Mouse (Mus musculus) hindbrain, embryonic 14.5 days (tissue): ENCODE results near the gene Btbd17. TPM values are rescaled to one million over a fixed set of nuclear protein-coding genes. Genes with fewer than 3 reads are reported as not detected.
A peak's percentile ranks its signal among the peaks of the same experiment; 100 is the strongest.

Source experiments
- ATAC-seq: fragments of 200-750 bp; cut with Nextera tagmentation; 2 replicates; pipeline ENCODE4 v1.8.0; 2017; ENCODE audit warnings: moderate number of reproducible peaks, mild to moderate bottlenecking, moderate TSS enrichment, moderate library complexity; ENCODE audit not compliant: low FRiP score
- DNase-seq: peaks from one replicate; pipeline ENCODE4 v3.0.0-alpha.2; 2015; ENCODE audit warnings: low spot score
- H3K27ac ChIP-seq: fragments of 300-500 bp; sonication (generic); 2 replicates; pipeline ENCODE4 v1.5.1; 2014; ENCODE audit warnings: mild to moderate bottlenecking, moderate library complexity
- H3K27me3 ChIP-seq: fragments of 300-500 bp; sonication (generic); 2 replicates; pipeline ENCODE4 v1.6.1; 2014; ENCODE audit warnings: mild to moderate bottlenecking, low read length, mixed read lengths; ENCODE audit not compliant: control insufficient read depth, insufficient read depth
- H3K36me3 ChIP-seq: fragments of 300-500 bp; sonication (generic); replicated peaks from 2 replicates; pipeline ENCODE4 v1.6.1; 2014; ENCODE audit not compliant: control insufficient read depth, insufficient read depth
- H3K4me1 ChIP-seq: fragments of 300-500 bp; sonication (generic); replicated peaks from 2 replicates; pipeline ENCODE4 v1.6.1; 2014; ENCODE audit warnings: antibody characterized with exemption, low read length, mixed read lengths; ENCODE audit not compliant: control insufficient read depth, insufficient read depth
- H3K4me2 ChIP-seq: fragments of 300-500 bp; sonication (generic); replicated peaks from 2 replicates; pipeline ENCODE4 v1.6.1; 2014; ENCODE audit warnings: mild to moderate bottlenecking, moderate library complexity
- H3K4me3 ChIP-seq: fragments of 300-500 bp; sonication (generic); replicated peaks from 2 replicates; pipeline ENCODE4 v1.5.1; 2014; ENCODE audit warnings: mild to moderate bottlenecking, low read length
- H3K9ac ChIP-seq: fragments of 300-500 bp; sonication (generic); 2 replicates; pipeline ENCODE4 v1.6.1; 2014
- H3K9me3 ChIP-seq: fragments of 300-500 bp; sonication (generic); 2 replicates; pipeline ENCODE4 v1.6.1; 2016; ENCODE audit warnings: low read length; ENCODE audit not compliant: control insufficient read depth
- WGBS: fragments of 180-500 bp; shearing (Covaris S2); extraction: QIAGEN DNeasy Blood & Tissue Kit; methylation state at CpG from one replicate; pipeline ENCODE4 v1.1.7; 2014; 5-methylcytosine and 5-hydroxymethylcytosine counted together
- polyA plus RNA-seq: library from polyadenylated mRNA; unstranded; fragments of >200 nt; fragmentation: Nextera tagmentation; extraction: Ambion mirVana; gene quantifications from 2 replicates; pipeline ENCODE4 v1.2.1, GENCODE M21; 2014

Btbd17 gene
- polyA plus RNA-seq, 1 experiment from 2014 or later = 20.0 TPM

DNA sequence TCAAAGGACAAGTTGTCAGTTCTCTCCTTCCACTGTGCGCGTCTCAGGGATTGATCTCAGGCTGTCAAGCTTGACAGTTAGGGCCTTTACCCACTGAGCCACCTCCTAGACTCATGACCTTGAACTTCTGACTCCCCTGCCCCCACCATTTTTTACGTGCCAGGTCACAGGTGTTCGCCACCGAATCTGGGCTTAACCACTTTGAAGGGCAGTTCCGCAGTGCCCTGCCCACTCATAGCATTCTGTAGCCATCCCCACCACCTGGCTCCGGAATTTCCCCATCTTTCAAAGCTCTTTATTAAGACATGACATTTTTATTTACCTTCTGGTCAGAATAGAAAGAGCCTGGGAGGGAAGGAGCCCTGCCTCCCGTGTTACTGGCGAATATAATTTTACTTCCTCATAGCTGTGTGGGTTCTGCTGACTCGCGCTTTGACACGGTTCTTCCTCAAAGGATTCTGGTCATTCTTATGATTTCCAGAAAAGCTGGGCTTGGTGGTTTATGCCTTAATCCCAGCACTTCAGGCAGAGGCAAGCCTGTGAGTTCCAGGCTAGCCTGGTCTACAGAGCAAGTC is 48.1 kb downstream of the Btbd17 start:
- no peak overlapping the region for H3K27ac ChIP-seq
- H3K9ac ChIP-seq = no peak overlapping the region
- H3K4me1 ChIP-seq = no peaks in the 10 kb centered on the region
- WGBS = 83% methylated on average over 12 of the region's 12 CpGs
- ATAC-seq (no peak), DNase-seq (no peak)
- no peak overlapping the region for H3K4me3 ChIP-seq
- H3K27me3 ChIP-seq = no peaks in the 10 kb centered on the region
- no peaks in the 10 kb centered on the region for H3K9me3 ChIP-seq
- no peak overlapping the region for H3K4me2 ChIP-seq
- H3K36me3 ChIP-seq = no peaks in the 10 kb centered on the region

DNA sequence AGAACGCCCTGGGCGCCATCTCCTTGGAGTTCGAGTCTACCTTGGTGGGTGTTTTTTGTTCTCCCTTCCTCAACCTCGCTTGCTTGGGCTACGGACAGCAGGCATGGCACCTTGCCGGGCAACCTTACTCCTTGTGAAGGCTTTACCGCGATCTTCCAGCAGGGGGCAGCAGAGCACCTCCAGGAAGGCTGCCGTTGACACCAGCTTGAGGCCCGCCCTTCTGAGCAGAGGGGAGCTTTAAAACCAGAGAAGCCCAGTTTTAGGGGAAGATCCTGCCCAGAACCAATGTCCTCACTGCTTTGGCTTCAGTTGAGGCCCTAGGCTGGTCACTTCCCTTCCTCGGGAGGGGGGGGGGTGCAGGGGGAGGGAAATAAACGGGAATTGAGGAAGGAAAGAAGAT is 50.6 kb downstream of the Btbd17 start:
- no peak overlapping the region for H3K4me3 ChIP-seq
- H3K4me2 ChIP-seq = peak overlapping the region; percentile 45
- H3K9ac ChIP-seq = no peak overlapping the region
- ATAC-seq = peak; percentile 74
- H3K27ac ChIP-seq = no peak overlapping the region
- H3K9me3 ChIP-seq = no peaks in the 10 kb centered on the region
- peak; percentile 96 for DNase-seq
- no peaks in the 10 kb centered on the region for H3K27me3 ChIP-seq
- peaks cover 6% of the 10 kb centered on the region; the same call in 1 of the 2 replicates for H3K4me1 ChIP-seq
- no peaks in the 10 kb centered on the region for H3K36me3 ChIP-seq
- WGBS = 2% methylated on average over 12 of the region's 12 CpGs

DNA sequence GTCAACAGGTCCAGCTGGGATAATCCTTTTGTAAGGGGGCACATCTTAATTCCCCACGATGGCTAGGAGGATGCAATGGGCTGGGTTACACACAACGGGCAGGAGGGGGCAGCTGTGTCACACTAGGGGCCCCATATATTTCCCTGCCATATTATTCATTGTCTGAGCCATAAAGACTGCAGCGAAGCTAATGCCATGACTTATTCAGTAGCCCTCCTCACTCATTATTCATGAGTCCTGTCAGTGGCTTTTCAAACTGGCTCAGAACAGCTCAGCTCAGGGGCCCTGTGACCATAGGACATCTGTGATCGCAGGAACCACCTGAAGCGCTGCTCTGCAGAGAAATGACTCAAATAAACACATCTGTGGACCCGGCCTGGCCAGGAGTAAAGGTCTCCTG is 54.3 kb downstream of the Btbd17 start:
- ATAC-seq (0 out of 2 replicates have a peak, but pooled peaks have one; percentile 12), DNase-seq (no peak)
- H3K9me3 ChIP-seq = no peaks in the 10 kb centered on the region
- 6% methylated on average over 6 of the region's 6 CpGs for WGBS
- peaks cover 6% of the 10 kb centered on the region; the same call in 1 of the 2 replicates for H3K4me1 ChIP-seq
- H3K27me3 ChIP-seq = no peaks in the 10 kb centered on the region
- H3K36me3 ChIP-seq = no peaks in the 10 kb centered on the region
- H3K4me2 ChIP-seq = no peak overlapping the region
- no peak overlapping the region for H3K9ac ChIP-seq
- H3K27ac ChIP-seq = no peak overlapping the region
- H3K4me3 ChIP-seq = no peak overlapping the region

Other genes with a start within 250 kb of the Btbd17 start
- gene Rpl38, start 127.4 kb downstream of the Btbd17 start, polyA plus RNA-seq = 694 and 869 TPM in 2 replicates
- gene Ttyh2, start 120.5 kb downstream of the Btbd17 start, polyA plus RNA-seq = 32.0 and 35.1 TPM in 2 replicates
- 1.9 and 2.5 TPM in 2 replicates for gene Dnaic2, start 68.5 kb downstream of the Btbd17 start, polyA plus RNA-seq
- gene Kif19a, start 30.6 kb downstream of the Btbd17 start, polyA plus RNA-seq = 0.99 and 1.4 TPM in 2 replicates
- not detected in 2 replicates for gene Gpr142, start 3.0 kb upstream of the Btbd17 start, polyA plus RNA-seq
- 8.5 and 9.9 TPM in 2 replicates for gene Gprc5c, start 55.2 kb upstream of the Btbd17 start, polyA plus RNA-seq
- gene Cd300a, start 94.1 kb upstream of the Btbd17 start, polyA plus RNA-seq = 0.81 and 1.9 TPM in 2 replicates
- 0.10 and 0.29 TPM in 2 replicates for gene Cd300lb, start 138.4 kb upstream of the Btbd17 start, polyA plus RNA-seq
- gene Cd300c, start 173.2 kb upstream of the Btbd17 start, polyA plus RNA-seq = not detected in 2 replicates
- gene Cd300ld, start 194.0 kb upstream of the Btbd17 start, polyA plus RNA-seq = 0.08 and 0.11 TPM in 2 replicates
- gene Cd300c2, start 205.9 kb upstream of the Btbd17 start, polyA plus RNA-seq = 1.0 and 1.7 TPM in 2 replicates
- not detected in 2 replicates for gene Cd300ld2, start 220.2 kb upstream of the Btbd17 start, polyA plus RNA-seq
- gene Cd300ld4, start 231.1 kb upstream of the Btbd17 start, polyA plus RNA-seq = not detected in 2 replicates
- gene Cd300ld5, start 241.8 kb upstream of the Btbd17 start, polyA plus RNA-seq = not detected in 2 replicates